ENCODE assay signal across 10 mouse cellular contexts in the genomic region with DNA sequence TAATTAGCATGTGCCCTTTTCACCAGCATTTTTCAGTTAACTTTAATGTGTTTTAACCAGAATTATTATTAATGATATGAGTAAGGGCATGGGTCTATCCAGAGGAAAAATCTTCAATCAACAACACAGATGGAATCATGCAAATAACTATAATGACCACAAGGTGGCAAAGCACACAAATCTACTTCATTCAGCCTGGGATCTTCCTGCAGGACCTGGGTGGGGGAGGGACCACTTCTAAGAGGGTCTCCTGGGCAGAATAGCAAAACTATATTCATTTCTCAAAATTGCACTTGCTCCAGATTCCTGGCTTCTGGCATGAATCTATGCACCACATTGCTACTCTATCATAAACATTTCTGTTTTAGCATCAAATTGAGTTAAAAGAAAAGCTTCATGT.
DNase-seq lines count a peak whose midpoint lies in the region; ATAC-seq and TF ChIP-seq lines count a peak whose summit lies in the region.
"Had no signal": no experiment of that assay in that cellular context is flagged by ENCODE, and none has a peak within 500 bp of the region (broad histone marks: within the 10 kb centered on the region; RNA-seq: fewer than 3 reads in every experiment).

No protein-coding gene starts in this region.

- POLR2A ChIA-PET in Patski (lab: Charles Lee): no interaction called here

- H3K4me1 ChIP-seq in cerebellum, adult 2 months (ENCODE audit: control insufficient read depth, insufficient read depth, low read length): no peaks in the 10 kb centered on the region

- no peaks in the 10 kb centered on the region for H3K27me3 ChIP-seq in cerebellum, adult 2 months (ENCODE audit: control insufficient read depth, insufficient read depth, low read length)
- H3K27me3 ChIP-seq in Patski: peaks cover 12% of the 10 kb centered on the region

- in situ Hi-C loops in Patski (cut with MboI; ENCODE audit: low pct_unique_long_range_greater_than_20kb): loop anchor here (5.0 to 10.0 kb wide), 2 partner anchors 380 to 633 kb away; no protein-coding TSS in a partner anchor

- no peak for ATAC-seq in Patski
- ATAC-seq in erythroblast, adult 5-6 weeks (replicated peaks; ENCODE audit: low FRiP score, poor library complexity, severe bottlenecking): no peak

- H3K4me3 ChIP-seq in cerebellum, adult 2 months (replicated peaks; ENCODE audit: insufficient read depth, low read depth, low read length): no peak overlapping the region
- H3K4me3 ChIP-seq: myocyte had no signal

- DNase-seq in cerebellum, adult 2 months: no peak
- DNase-seq in cerebellum, adult 11-12 months: no peak
- peak; percentile 17 for DNase-seq in layer of hippocampus, adult 11-12 months (ENCODE audit: low spot score)
- DNase-seq in layer of hippocampus, postnatal 36 days: no peak
- no peak for DNase-seq in Patski (ENCODE audit: low read depth, low spot score)
- DNase-seq in layer of hippocampus, adult 9-11 months: peak; percentile 10
- no peak for DNase-seq in urinary bladder, postnatal 4 days (ENCODE audit: low spot score in 2 of 2)
- DNase-seq: thymus, postnatal 25 days had no signal

- peak; percentile 18; the same call in 1 of the 2 replicates for TF ChIP-seq CTCF in cerebellum, adult 2 months (IDR thresholded peaks at IDR 0.05; ENCODE audit: borderline replicate concordance, insufficient read depth, low read depth, low read length)
- TF ChIP-seq CTCF in Patski (IDR thresholded peaks at IDR 0.05): peak; percentile 63

- CTCF ChIA-PET in Patski (lab: Charles Lee): interaction anchor here (1.0 to 2.0 kb wide), 2 partner anchors 358 to 384 kb away, joined by 3 to 5 read pairs; no protein-coding TSS in a partner anchor

- no peak for TF ChIP-seq POLR2A in cerebellum, adult 2 months (IDR thresholded peaks at IDR 0.05; ENCODE audit: borderline replicate concordance, insufficient read depth, low read length)

- H3K27ac ChIP-seq in cerebellum, adult 2 months (ENCODE audit: insufficient read depth, low read length): no peak overlapping the region

Comparison
In these comparisons a context has a peak if more than half of its experiments do, and no peak if none do; other contexts are left out.
1. DNase-seq: peak in layer of hippocampus, adult 11-12 months (single experiment) and layer of hippocampus, adult 9-11 months (single experiment); none in cerebellum, adult 2 months (0 of 2), cerebellum, adult 11-12 months (single experiment), layer of hippocampus, postnatal 36 days (0 of 2), Patski (single experiment) and urinary bladder, postnatal 4 days (0 of 2).